Mouse (Mus musculus) spleen, adult 2 months (tissue): ENCODE data around the gene Clec16a.

ENCODE experiments used
- CTCF ChIP-seq: fragments of 200-500 bp; IDR thresholded peaks from 2 replicates; pipeline ENCODE4 v1.5.1; 2011; ENCODE audit warnings: mild to moderate bottlenecking, inconsistent platforms; ENCODE audit not compliant: insufficient read depth, insufficient read length, insufficient replicate concordance; ENCODE audit errors: extremely low read depth
- POLR2A ChIP-seq: fragments of 200-500 bp; IDR thresholded peaks from 2 replicates; pipeline ENCODE4 v1.6.1; 2011; ENCODE audit warnings: low read depth, low read length, inconsistent platforms

- no peak for TF ChIP-seq POLR2A
- TF ChIP-seq CTCF = no peak
Observed at GRCm38 (mm10) chr16:10683193-10684000, 138.3 kb downstream of the Clec16a start.
